Mouse (Mus musculus): Measurements from ENCODE around the gene Gm2564. TPM values are rescaled to one million over a fixed set of nuclear protein-coding genes. Genes with fewer than 3 reads are reported as not detected.

Gm2564 gene
- polyA plus RNA-seq, 1 experiment from 2014 or later: 0.23 TPM

Other genes starting within 250 kb of the Gm2564 start
- not detected in 2 replicates for gene Gm21586, start 190.3 kb upstream of the Gm2564 start, polyA plus RNA-seq (2015; fragmentation: Nextera tagmentation; extraction: Ambion mirVana)
- gene Gm2163, start 163.0 kb upstream of the Gm2564 start, polyA plus RNA-seq (2015; fragmentation: Nextera tagmentation; extraction: Ambion mirVana): 0.05 TPM in 1 of 2 replicates, not detected in the other
- gene Fam205a2, start 101.5 kb upstream of the Gm2564 start, polyA plus RNA-seq (2015; fragmentation: Nextera tagmentation; extraction: Ambion mirVana): not detected in 2 replicates
- gene Gm10591, start 17.5 kb upstream of the Gm2564 start, polyA plus RNA-seq (2015; fragmentation: Nextera tagmentation; extraction: Ambion mirVana): 0.42 TPM in 1 of 2 replicates, not detected in the other
- not detected in 2 replicates for gene Ccl27b, start 25.5 kb downstream of the Gm2564 start, polyA plus RNA-seq (2015; fragmentation: Nextera tagmentation; extraction: Ambion mirVana)
- gene Il11ra2, start 32.2 kb downstream of the Gm2564 start, polyA plus RNA-seq (2015; fragmentation: Nextera tagmentation; extraction: Ambion mirVana): not detected in 2 replicates
- gene 4930578G10Rik, start 105.8 kb downstream of the Gm2564 start, polyA plus RNA-seq (2015; fragmentation: Nextera tagmentation; extraction: Ambion mirVana): 0.17 TPM in 1 of 2 replicates, not detected in the other
- gene Ccl19, start 126.9 kb downstream of the Gm2564 start, polyA plus RNA-seq (2015; fragmentation: Nextera tagmentation; extraction: Ambion mirVana): not detected in 2 replicates
- 30.2 and 31.7 TPM in 2 replicates for gene Ccl21a, start 144.3 kb downstream of the Gm2564 start, polyA plus RNA-seq (2015; fragmentation: Nextera tagmentation; extraction: Ambion mirVana)
- not detected in 2 replicates for gene Fam205a1, start 224.2 kb downstream of the Gm2564 start, polyA plus RNA-seq (2015; fragmentation: Nextera tagmentation; extraction: Ambion mirVana)
- 0.07 and 0.12 TPM in 2 replicates for gene Gm12394, start 227.1 kb downstream of the Gm2564 start, polyA plus RNA-seq (2015; fragmentation: Nextera tagmentation; extraction: Ambion mirVana)
- gene Fam205c, start 244.5 kb downstream of the Gm2564 start, polyA plus RNA-seq (2015; fragmentation: Nextera tagmentation; extraction: Ambion mirVana): 0.11 TPM in 2 replicates